Mouse (Mus musculus) forebrain, embryonic 11.5 days (tissue): ENCODE measurements around the gene Zim1. TPM values are rescaled to one million over a fixed set of nuclear protein-coding genes. Genes with fewer than 3 reads are reported as not detected.
A peak's percentile ranks its signal among the peaks of the same experiment; 100 is the strongest.

Experiments used
- ATAC-seq: fragments of 200-750 bp; cut with Nextera tagmentation; replicated peaks from 2 replicates; pipeline ENCODE4 v1.8.0; 2017; ENCODE audit warnings: moderate TSS enrichment; ENCODE audit not compliant: low FRiP score
- DNase-seq: peaks from one replicate; pipeline ENCODE4 v3.0.0-alpha.2; 2017; ENCODE audit warnings: low spot score
- H3K27ac ChIP-seq: fragments of 300-500 bp; sonication (generic); 2 replicates; pipeline ENCODE4 v1.5.1; 2014; ENCODE audit warnings: low read depth, low read length
- H3K27me3 ChIP-seq: fragments of 300-500 bp; sonication (generic); 2 replicates; pipeline ENCODE4 v1.6.1; 2014; ENCODE audit warnings: mild to moderate bottlenecking, low read length, mixed read lengths; ENCODE audit not compliant: control insufficient read depth, insufficient read depth
- H3K36me3 ChIP-seq: fragments of 300-500 bp; sonication (generic); 2 replicates; pipeline ENCODE4 v1.6.1; 2014; ENCODE audit warnings: mild to moderate bottlenecking, low read length, moderate library complexity, mixed read lengths; ENCODE audit not compliant: control insufficient read depth, insufficient read depth
- H3K4me1 ChIP-seq: fragments of 300-500 bp; sonication (generic); replicated peaks from 2 replicates; pipeline ENCODE4 v1.6.1; 2014; ENCODE audit warnings: low read length, mixed read lengths; ENCODE audit not compliant: control insufficient read depth, insufficient read depth
- H3K4me2 ChIP-seq: fragments of 300-500 bp; sonication (generic); 2 replicates; pipeline ENCODE4 v1.6.1; 2014; ENCODE audit warnings: low read depth, mild to moderate bottlenecking, low read length, moderate library complexity, mixed read lengths; ENCODE audit not compliant: severe bottlenecking
- H3K4me3 ChIP-seq: fragments of 300-500 bp; sonication (generic); 2 replicates; pipeline ENCODE4 v1.5.1; 2014; ENCODE audit warnings: low read depth, low read length
- H3K9ac ChIP-seq: fragments of 300-500 bp; sonication (generic); 2 replicates; pipeline ENCODE4 v1.6.1; 2014; ENCODE audit warnings: low read length
- H3K9me3 ChIP-seq: fragments of 300-500 bp; sonication (generic); 2 replicates; pipeline ENCODE4 v1.6.1; 2016; ENCODE audit warnings: low read length, mixed read lengths; ENCODE audit not compliant: control insufficient read depth
- WGBS: fragments of 180-500 bp; shearing (Covaris S2); extraction: QIAGEN DNeasy Blood & Tissue Kit; methylation state at CpG from one replicate; pipeline ENCODE4 v1.1.7; 2014; 5-methylcytosine and 5-hydroxymethylcytosine counted together
- polyA plus RNA-seq: library from polyadenylated mRNA; unstranded; fragments of >200 nt; fragmentation: Nextera tagmentation; extraction: Ambion mirVana; gene quantifications from 2 replicates; pipeline ENCODE4 v1.2.1, GENCODE M21; 2014

Gene Zim1
- polyA plus RNA-seq, 1 experiment from 2014 or later = 1.2 TPM

DNA sequence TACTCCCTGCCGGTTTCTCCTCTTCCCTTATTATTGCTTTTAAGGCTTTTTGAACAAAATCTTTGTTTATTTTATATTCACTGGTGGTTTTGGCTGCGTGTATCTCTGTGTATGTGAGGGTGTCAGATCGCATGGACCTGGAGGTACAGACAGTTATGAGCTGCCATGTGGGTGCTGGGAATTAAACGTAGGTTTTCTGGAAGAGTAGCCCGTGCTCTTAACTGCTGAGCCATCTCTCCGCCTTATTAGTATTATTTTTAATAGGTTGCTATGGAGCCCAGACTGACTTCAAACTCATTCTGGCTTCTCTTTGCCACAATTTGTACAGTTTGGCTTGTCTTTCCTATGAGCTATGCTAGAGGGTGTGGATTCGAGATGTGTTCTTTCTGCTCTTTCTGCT, 32.8 kb downstream of the Zim1 start:
- Histone ChIP-seq H3K9ac (no peak overlapping the region), H3K36me3 (no peaks in the 10 kb centered on the region), H3K4me3 (no peak overlapping the region), H3K4me2 (no peak overlapping the region), H3K27me3 (no peaks in the 10 kb centered on the region), H3K9me3 (no peaks in the 10 kb centered on the region), H3K27ac (no peak overlapping the region), H3K4me1 (no peaks in the 10 kb centered on the region)
- WGBS = 85% methylated on average over 7 of the region's 7 CpGs
- ATAC-seq (no peak), DNase-seq (no peak)

DNA sequence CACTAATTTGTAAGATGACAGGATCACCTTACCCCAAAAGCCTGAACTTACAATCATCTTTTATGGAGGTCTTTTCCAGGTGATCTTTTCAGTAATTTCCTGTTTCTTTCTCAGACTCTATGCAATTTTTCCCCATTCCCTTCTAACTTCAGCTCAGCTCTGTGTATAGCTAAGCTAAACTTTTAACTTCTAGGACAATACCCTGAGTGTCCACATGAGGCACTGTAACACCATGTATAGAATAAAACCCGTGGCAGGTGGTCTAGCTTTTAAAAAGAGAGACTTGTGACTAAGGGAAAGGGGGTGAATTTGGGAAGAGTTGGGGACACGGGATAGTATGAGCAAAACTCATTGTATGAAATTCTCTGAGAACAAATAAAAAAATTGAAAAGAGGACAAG, 36.6 kb downstream of the Zim1 start:
- peak; percentile 61 for ATAC-seq
- Histone ChIP-seq H3K9ac (no peak overlapping the region), H3K4me2 (no peak overlapping the region)

DNA sequence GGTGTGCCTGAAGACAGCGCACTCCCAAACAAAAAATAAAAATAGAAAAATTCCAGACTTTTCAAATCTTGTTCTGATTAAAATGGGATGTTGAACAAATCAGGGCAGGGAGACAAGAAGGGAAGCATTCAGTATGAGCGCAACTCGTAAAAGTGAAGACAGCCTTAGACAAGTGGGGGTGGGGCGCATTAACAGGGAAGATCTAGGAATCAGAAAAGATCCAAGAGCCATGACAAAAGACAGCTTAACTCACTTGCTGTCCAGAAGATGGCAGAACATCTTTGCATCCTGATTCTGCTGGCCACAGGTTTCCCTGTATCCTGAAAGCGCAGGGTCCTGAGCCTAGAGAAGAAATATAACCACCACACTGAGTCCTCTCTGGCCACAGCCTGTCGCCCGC, 37.6 kb downstream of the Zim1 start:
- Histone ChIP-seq H3K27ac (no peak overlapping the region), H3K36me3 (no peaks in the 10 kb centered on the region), H3K4me2 (no peak overlapping the region), H3K9me3 (no peaks in the 10 kb centered on the region), H3K9ac (no peak overlapping the region), H3K27me3 (no peaks in the 10 kb centered on the region), H3K4me1 (no peaks in the 10 kb centered on the region), H3K4me3 (no peak overlapping the region)
- WGBS = 89% methylated on average over 7 of the region's 7 CpGs
- DNase-seq (no peak), ATAC-seq (no peak)

More for the DNA sequence above, 36.6 kb downstream of the Zim1 start:
- WGBS = 23% methylated on average over 2 of the region's 2 CpGs
- no peak overlapping the region for H3K27ac ChIP-seq
- H3K9me3 ChIP-seq = no peaks in the 10 kb centered on the region
- no peak overlapping the region for H3K4me3 ChIP-seq
- DNase-seq = peak; percentile 41
- no peaks in the 10 kb centered on the region for H3K4me1 ChIP-seq
- H3K36me3 ChIP-seq = no peaks in the 10 kb centered on the region
- no peaks in the 10 kb centered on the region for H3K27me3 ChIP-seq

DNA sequence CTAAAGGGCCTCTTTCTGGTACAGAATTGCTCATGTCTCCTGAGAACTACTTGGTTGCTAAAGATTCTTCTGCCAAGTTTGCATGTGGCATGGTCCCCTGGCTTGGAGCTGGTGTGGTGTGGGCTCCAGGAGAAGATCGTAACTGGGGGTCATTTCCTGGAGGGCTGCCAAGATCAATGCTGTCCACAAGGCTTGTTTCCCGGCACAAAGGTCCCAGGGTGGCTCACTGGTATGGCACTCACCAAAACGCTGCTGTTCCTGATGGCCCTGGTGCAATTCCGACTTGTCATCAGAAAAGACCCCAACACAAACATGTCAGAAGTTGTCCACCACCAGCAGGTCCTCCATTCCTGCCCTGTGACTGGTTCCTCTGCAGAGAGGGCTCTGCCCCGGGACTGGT, 44.1 kb downstream of the Zim1 start:
- Histone ChIP-seq H3K36me3 (no peaks in the 10 kb centered on the region), H3K27me3 (no peaks in the 10 kb centered on the region), H3K4me1 (no peaks in the 10 kb centered on the region), H3K27ac (no peak overlapping the region), H3K9ac (no peak overlapping the region), H3K4me2 (no peak overlapping the region), H3K9me3 (no peaks in the 10 kb centered on the region), H3K4me3 (no peak overlapping the region)
- ATAC-seq (no peak), DNase-seq (peak; percentile 35)
- WGBS = 83% methylated on average over 5 of the region's 5 CpGs

DNA sequence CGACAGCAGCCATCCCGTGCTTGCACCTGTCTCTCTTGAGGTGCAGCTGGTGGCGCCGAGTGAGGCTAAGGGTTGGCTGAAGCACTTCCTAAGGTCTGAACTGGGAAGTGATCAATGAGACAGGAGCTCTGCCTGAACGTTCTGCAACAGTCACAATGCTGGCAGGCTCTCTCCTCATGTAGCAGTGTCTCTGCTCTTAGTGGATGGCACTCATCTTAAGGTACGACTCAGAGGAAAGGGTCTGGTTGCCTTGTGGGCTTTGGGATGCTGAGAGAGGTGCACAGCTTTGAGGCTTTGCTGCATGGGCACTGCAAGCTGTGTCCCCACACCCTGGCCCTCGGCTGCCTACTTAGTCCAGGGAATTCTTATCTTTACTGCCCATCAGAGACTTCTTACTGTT, 45.0 kb downstream of the Zim1 start:
- Histone ChIP-seq H3K36me3 (no peaks in the 10 kb centered on the region), H3K9ac (no peak overlapping the region), H3K4me2 (no peak overlapping the region), H3K27ac (no peak overlapping the region), H3K27me3 (no peaks in the 10 kb centered on the region), H3K9me3 (no peaks in the 10 kb centered on the region), H3K4me3 (no peak overlapping the region), H3K4me1 (no peaks in the 10 kb centered on the region)
- ATAC-seq = no peak
- WGBS = 73% methylated on average over 7 of the region's 7 CpGs
- DNase-seq = peak; percentile 37

DNA sequence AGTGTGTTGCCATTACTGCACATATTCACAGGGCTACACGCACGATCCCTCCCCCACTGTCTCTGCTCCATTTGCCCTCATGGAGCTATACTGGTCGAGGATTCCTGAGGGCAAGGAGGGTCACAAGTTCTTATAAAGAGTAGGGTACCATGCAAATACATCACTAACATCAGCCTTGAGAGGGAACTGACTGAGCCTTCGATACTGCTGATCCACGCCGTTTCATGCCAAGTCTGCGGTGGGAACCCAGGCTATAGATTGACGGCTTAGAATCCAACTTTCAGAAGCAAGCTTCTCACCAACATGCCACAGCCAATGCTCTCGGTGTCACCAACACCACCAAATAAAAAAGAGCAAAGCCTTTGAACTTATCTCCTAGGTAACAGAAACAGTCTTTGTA, 45.7 kb downstream of the Zim1 start:
- 93% methylated on average over 9 of the region's 9 CpGs for WGBS
- DNase-seq (no peak), ATAC-seq (no peak)
- Histone ChIP-seq H3K36me3 (no peaks in the 10 kb centered on the region), H3K9me3 (no peaks in the 10 kb centered on the region), H3K9ac (no peak overlapping the region), H3K4me1 (no peaks in the 10 kb centered on the region), H3K27me3 (no peaks in the 10 kb centered on the region), H3K4me3 (no peak overlapping the region), H3K27ac (no peak overlapping the region), H3K4me2 (no peak overlapping the region)

DNA sequence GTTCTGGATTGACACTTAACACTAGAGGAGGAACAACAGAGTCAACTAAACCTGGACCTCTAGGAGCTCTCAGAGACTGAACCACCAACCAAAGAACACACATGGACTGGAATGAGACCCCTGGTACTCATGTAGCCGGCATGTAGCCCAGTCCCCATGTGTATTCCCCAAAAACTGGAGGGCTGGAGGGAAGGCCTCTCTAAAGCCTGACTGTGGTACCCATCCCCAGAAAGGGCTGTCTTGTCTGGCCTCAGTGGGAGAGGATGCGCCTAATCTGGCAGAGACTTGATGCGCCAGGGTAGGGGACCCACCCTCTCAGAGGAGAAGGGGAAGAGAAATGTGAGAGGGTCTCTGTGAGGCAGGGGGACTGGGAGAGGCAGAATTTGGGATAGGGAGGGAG, 50.4 kb downstream of the Zim1 start:
- ATAC-seq (no peak), DNase-seq (peak; percentile 14)
- H3K9ac ChIP-seq = no peak overlapping the region
- no peak overlapping the region for H3K4me3 ChIP-seq
- no peaks in the 10 kb centered on the region for H3K4me1 ChIP-seq
- no peak overlapping the region for H3K27ac ChIP-seq
- no peak overlapping the region for H3K4me2 ChIP-seq
- 94% methylated on average over 3 of the region's 3 CpGs for WGBS
- no peaks in the 10 kb centered on the region for H3K9me3 ChIP-seq
- no peaks in the 10 kb centered on the region for H3K36me3 ChIP-seq
- H3K27me3 ChIP-seq = no peaks in the 10 kb centered on the region

DNA sequence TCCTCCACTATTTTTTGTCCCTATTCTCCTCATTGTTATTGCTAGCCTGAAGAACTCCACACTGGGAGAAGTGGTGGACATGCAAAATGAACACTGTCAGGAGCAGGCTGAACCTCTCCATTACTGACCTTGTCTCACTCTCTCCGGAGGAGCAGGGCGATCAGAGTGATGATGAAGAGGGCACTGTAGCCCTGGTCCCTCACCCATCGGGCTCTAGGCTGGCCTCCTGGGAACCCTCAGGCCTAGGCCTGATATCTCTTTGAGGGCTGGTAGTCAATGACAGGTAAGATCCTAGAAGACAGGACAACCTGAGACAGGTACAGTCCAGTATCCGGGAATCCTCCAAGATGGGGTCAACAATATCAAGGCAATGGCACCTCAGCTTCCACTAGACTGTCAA, 58.2 kb downstream of the Zim1 start:
- WGBS = 93% methylated on average over 4 of the region's 4 CpGs
- H3K9ac ChIP-seq = no peak overlapping the region
- no peak overlapping the region for H3K4me3 ChIP-seq
- DNase-seq (peak; percentile 4), ATAC-seq (no peak)
- peaks cover 6% of the 10 kb centered on the region for H3K9me3 ChIP-seq
- H3K27ac ChIP-seq = no peak overlapping the region
- H3K27me3 ChIP-seq = no peaks in the 10 kb centered on the region
- H3K36me3 ChIP-seq = no peaks in the 10 kb centered on the region
- no peak overlapping the region for H3K4me2 ChIP-seq
- H3K4me1 ChIP-seq = no peaks in the 10 kb centered on the region

DNA sequence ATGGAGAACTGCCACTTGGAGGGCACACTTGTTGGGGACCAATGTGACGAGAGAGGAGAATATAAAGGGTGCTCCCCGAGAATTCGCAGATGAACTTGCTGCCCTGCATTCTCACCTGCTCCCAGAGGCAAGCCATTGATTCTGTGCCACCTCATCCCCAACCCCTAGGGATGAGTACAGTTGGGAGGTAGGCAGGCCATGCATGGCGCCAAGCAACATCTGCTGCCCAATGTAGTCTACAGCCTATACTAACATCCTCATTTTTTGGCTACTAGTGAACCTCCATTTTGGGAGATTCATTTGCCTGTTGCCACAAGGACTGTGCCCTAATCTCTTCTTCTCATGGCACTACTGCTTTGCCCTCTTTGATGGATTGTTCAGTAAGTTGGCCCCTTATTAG, 59.5 kb downstream of the Zim1 start:
- H3K4me1 ChIP-seq = no peaks in the 10 kb centered on the region
- no peak overlapping the region for H3K4me2 ChIP-seq
- WGBS = 88% methylated on average over 4 of the region's 4 CpGs
- no peak overlapping the region for H3K9ac ChIP-seq
- H3K9me3 ChIP-seq = peaks cover 6% of the 10 kb centered on the region
- no peaks in the 10 kb centered on the region for H3K27me3 ChIP-seq
- no peak for ATAC-seq
- no peak overlapping the region for H3K27ac ChIP-seq
- H3K4me3 ChIP-seq = no peak overlapping the region
- peak; percentile 16 for DNase-seq
- H3K36me3 ChIP-seq = no peaks in the 10 kb centered on the region
